Mouse (Mus musculus): ENCODE results near the gene Bcat2. TPM values are rescaled to one million over a fixed set of nuclear protein-coding genes. Genes with fewer than 3 reads are reported as not detected.

Gene Bcat2
- polyA plus RNA-seq, 1 experiment: 56.4 TPM

DNA sequence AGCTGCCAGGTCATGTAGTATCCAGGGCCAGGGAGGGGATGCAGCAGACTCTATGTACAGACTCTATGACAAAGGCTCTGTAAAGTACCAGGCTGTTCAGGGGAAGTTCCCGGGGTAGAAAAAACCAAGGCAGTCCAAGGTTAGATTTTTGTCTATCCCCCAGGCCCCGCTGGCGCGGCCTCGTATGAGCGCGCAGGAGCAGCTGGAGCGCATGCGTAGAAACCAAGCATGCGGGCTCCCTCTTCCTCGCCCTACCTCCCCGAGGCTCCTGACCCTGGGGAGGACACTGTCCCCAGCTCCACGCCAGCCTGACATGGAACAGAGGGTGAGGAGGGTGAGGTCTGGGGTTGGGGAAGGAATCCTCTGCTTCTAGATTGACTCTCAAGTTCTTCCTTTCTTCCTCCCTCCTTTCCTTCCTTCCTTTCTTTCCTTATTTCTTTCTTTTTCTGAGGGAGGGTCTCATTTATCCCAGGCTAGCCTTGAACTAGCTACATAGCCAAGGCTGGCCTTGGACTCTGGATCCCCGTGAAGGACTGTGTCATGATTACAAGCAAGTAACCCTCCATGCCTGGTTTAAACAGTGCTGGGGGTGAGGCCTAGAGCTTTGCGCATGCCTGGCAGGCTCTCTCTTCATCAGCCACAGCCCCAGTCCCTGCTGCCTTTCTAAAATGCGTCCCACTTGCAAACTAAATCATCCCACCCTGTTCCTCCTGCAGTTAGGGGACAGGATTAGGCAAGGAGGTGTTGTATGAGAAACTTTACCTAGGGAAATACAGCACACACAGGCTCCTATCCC, 20.1 kb upstream of the Bcat2 start:
- no peaks in the 10 kb centered on the region for H3K36me3 ChIP-seq (replicated peaks; ENCODE audit: low read length)
- no peak overlapping the region for H3K4me3 ChIP-seq (replicated peaks)
- TF ChIP-seq GATA1 (IDR thresholded peaks at IDR 0.05; ENCODE audit: borderline replicate concordance, low read length) (no peak), FLI1 (IDR thresholded peaks at IDR 0.05; ENCODE audit: low read length) (no peak)
- H3K9me3 ChIP-seq: no peaks in the 10 kb centered on the region
- H3K27me3 ChIP-seq (replicated peaks): peaks cover 45% of the 10 kb centered on the region
- H3K4me1 ChIP-seq: peaks cover 14% of the 10 kb centered on the region

DNA sequence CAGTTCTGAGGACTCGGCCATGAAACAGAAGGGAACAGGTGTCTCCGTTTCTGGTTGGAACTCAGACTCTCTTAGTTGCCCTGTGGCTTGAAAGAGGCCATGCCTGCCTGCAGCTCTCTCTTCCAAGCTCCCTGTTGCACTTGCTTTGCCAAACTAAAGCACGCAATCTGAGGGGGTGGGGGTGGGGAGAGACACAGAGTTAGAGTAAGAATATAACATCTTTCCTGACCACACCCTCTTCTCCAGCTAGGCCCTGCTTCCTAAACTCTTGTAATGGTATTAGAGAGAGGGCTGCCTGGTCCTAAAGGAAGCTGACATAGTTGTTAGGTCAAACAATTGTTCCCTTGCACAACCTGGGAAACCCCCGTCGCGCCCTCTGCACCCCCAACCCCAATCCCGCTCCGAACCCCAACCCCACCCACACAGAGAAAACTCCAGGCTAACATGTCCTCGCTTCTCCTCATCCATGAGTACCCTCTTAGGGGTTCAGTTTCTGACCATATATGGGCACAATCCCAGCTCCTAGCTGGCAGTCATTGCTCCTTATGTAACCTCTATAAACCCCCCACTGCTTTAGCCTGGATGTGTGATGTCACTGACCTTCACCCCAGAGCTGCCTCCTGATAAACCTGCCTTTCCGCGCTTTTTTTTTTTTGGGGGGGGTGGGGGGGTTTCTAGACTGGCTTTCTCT, 19.0 kb upstream of the Bcat2 start:
- Histone ChIP-seq H3K27me3 (replicated peaks) (peaks cover 46% of the 10 kb centered on the region), H3K4me3 (replicated peaks) (no peak overlapping the region), H3K4me1 (peaks cover 16% of the 10 kb centered on the region), H3K9me3 (no peaks in the 10 kb centered on the region), H3K36me3 (replicated peaks; ENCODE audit: low read length) (no peaks in the 10 kb centered on the region)
- no peak for TF ChIP-seq GATA1 (IDR thresholded peaks at IDR 0.05; ENCODE audit: borderline replicate concordance, low read length)
- TF ChIP-seq FLI1 (IDR thresholded peaks at IDR 0.05; ENCODE audit: low read length): no peak

DNA sequence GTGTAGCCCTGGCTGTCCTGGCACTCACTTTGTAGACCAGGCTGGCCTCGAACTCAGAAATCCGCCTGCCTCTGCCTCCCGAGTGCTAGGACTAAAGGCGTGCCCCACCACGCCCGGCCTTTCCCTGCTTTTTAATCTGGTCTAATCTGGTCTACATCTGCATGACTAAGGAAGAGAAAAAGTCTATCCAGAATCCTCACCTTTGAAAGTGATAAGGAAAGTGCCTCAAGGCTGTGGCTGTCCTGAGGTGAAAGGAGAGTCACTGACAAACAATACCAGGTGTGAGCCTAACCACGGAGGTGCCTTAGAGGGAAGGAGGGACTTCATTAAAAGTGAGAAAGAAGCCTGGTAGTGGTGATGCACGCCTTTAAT, 18.5 kb upstream of the Bcat2 start:
- TF ChIP-seq GATA1 (IDR thresholded peaks at IDR 0.05; ENCODE audit: borderline replicate concordance, low read length) (no peak), FLI1 (IDR thresholded peaks at IDR 0.05; ENCODE audit: low read length) (no peak)
- Histone ChIP-seq H3K9me3 (no peaks in the 10 kb centered on the region), H3K27me3 (replicated peaks) (peaks cover 46% of the 10 kb centered on the region), H3K4me3 (replicated peaks) (no peak overlapping the region), H3K4me1 (peaks cover 21% of the 10 kb centered on the region), H3K36me3 (replicated peaks; ENCODE audit: low read length) (no peaks in the 10 kb centered on the region)

DNA sequence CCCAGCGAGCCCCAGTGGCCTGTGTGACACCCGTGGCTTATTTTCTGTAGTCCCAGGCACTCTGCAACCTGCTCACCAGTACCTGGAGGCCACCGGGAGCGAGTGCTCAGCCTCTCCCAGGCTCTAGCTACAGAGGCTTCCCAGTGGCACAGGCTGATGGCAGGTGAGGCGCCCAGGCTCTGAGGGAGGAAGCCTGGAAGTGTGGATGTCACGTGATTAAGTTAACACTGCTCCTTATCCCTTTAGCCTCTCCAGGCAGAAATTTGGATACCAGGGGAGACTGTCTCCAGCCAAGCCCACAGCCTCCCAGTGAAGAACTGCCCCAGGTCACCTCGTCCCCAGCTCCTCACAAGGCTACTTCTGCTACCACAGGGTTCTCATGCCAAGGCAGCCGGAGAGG, 16.4 kb upstream of the Bcat2 start:
- TF ChIP-seq GATA1 (IDR thresholded peaks at IDR 0.05; ENCODE audit: borderline replicate concordance, low read length) (no peak), FLI1 (IDR thresholded peaks at IDR 0.05; ENCODE audit: low read length) (no peak)
- H3K36me3 ChIP-seq (replicated peaks; ENCODE audit: low read length): no peaks in the 10 kb centered on the region
- H3K9me3 ChIP-seq: no peaks in the 10 kb centered on the region
- peaks cover 22% of the 10 kb centered on the region for H3K4me1 ChIP-seq
- H3K27me3 ChIP-seq (replicated peaks): peaks cover 48% of the 10 kb centered on the region
- no peak overlapping the region for H3K4me3 ChIP-seq (replicated peaks)

DNA sequence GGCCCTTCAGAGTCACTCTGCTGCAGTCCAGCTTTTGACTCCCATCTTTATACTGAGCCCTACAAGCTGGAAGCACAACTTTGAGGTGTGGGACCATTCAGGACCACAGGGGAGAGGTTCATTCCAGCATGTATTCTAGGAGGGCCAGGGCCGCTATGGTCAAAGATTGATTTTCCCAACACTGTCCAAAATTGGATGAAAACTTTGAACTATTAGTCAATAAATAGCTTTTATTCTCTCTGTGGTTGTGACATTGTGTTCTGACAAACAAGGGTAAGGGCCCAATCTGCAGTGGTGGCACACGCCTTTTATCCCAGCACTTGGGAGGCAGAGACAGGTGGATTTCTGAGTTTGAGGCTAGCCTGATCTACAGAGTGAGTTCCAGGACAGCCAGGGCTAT, 16.0 kb upstream of the Bcat2 start:
- Histone ChIP-seq H3K9me3 (no peaks in the 10 kb centered on the region), H3K4me1 (peaks cover 26% of the 10 kb centered on the region), H3K36me3 (replicated peaks; ENCODE audit: low read length) (no peaks in the 10 kb centered on the region), H3K27me3 (replicated peaks) (peaks cover 46% of the 10 kb centered on the region), H3K4me3 (replicated peaks) (no peak overlapping the region)
- no peak for TF ChIP-seq GATA1 (IDR thresholded peaks at IDR 0.05; ENCODE audit: borderline replicate concordance, low read length)

DNA sequence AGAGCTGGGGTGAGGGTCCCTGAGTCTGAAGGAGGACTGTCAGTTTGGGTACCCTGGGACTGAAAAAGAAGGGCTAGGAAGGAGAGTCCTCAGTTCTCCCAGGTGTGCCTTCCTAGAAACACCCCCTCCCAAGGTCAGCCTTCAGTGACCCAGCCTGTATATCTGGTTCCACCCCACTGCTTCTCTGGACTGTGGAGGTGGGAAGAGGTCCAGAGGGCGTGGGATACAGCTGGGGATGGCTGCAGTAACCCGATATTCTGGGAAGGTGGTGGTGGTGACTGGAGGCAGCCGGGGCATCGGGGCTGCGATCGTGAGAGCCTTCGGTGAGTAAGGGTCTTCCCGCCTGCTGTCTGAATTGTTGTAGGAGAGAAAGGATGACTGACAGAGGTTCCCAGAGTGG, 15.2 kb upstream of the Bcat2 start, which contains the start of gene Hsd17b14:
Hsd17b14 (plus strand) TSS at position 150 of the 400 bp plus-strand sequence.
- TF ChIP-seq GATA1 (IDR thresholded peaks at IDR 0.05; ENCODE audit: borderline replicate concordance, low read length) (no peak), FLI1 (IDR thresholded peaks at IDR 0.05; ENCODE audit: low read length) (no peak)
- peaks cover 39% of the 10 kb centered on the region for H3K27me3 ChIP-seq (replicated peaks)

DNA sequence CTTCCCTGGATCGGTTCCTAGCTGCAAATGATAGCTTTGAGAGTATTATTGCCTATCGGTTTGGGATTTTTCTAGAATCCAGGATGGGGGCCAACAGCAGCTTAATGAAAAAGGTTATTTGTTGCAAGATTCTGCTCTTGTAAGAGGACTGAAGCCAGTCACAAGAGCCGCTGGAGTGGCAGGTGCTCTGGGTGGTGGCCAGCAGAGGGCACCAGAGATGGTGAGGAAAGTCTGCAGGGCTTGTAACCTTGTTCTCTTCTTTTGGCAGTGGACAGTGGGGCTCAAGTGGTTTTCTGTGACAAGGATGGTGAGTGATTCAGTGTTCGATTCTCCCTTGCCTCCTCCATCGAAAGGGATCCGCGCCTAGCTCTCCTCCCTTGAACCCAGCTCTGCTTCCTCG, 14.2 kb upstream of the Bcat2 start:
- Histone ChIP-seq H3K27me3 (replicated peaks) (peaks cover 31% of the 10 kb centered on the region), H3K4me3 (replicated peaks) (no peak overlapping the region), H3K9me3 (no peaks in the 10 kb centered on the region), H3K36me3 (replicated peaks; ENCODE audit: low read length) (no peaks in the 10 kb centered on the region), H3K4me1 (peaks cover 39% of the 10 kb centered on the region)
- TF ChIP-seq FLI1 (IDR thresholded peaks at IDR 0.05; ENCODE audit: low read length) (no peak), GATA1 (IDR thresholded peaks at IDR 0.05; ENCODE audit: borderline replicate concordance, low read length) (no peak)

More for the DNA sequence above, 15.2 kb upstream of the Bcat2 start, which contains the start of gene Hsd17b14:
- H3K9me3 ChIP-seq: no peaks in the 10 kb centered on the region
- peaks cover 32% of the 10 kb centered on the region for H3K4me1 ChIP-seq
- no peak within 1 kb of the TSS for H3K4me3 ChIP-seq (replicated peaks)
- H3K36me3 ChIP-seq (replicated peaks; ENCODE audit: low read length): no peaks in the 10 kb centered on the region

DNA sequence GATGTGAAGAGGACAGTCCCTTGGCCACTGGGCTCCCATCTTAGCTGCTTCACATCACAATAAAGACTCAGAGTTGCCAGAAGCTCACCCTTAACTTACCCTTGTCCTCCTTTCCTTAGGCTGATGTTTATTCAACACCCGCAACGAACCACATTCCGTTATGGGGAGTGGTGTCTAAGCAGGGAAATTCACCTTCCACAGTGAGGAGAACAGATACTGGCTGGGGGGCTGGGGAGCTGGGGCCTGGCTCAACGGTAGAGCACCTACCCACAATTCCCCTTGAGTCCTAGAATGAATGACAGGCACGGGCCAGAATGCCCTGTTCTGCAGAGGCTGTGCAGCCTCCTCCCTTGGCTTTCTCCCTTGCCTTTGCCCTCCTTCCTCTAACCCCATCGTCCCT, 11.0 kb upstream of the Bcat2 start:
- Histone ChIP-seq H3K27me3 (replicated peaks) (peaks cover 15% of the 10 kb centered on the region), H3K36me3 (replicated peaks; ENCODE audit: low read length) (no peaks in the 10 kb centered on the region), H3K4me3 (replicated peaks) (no peak overlapping the region), H3K9me3 (no peaks in the 10 kb centered on the region), H3K4me1 (peaks cover 52% of the 10 kb centered on the region)
- TF ChIP-seq GATA1 (IDR thresholded peaks at IDR 0.05; ENCODE audit: borderline replicate concordance, low read length) (no peak), FLI1 (IDR thresholded peaks at IDR 0.05; ENCODE audit: low read length) (no peak)

DNA sequence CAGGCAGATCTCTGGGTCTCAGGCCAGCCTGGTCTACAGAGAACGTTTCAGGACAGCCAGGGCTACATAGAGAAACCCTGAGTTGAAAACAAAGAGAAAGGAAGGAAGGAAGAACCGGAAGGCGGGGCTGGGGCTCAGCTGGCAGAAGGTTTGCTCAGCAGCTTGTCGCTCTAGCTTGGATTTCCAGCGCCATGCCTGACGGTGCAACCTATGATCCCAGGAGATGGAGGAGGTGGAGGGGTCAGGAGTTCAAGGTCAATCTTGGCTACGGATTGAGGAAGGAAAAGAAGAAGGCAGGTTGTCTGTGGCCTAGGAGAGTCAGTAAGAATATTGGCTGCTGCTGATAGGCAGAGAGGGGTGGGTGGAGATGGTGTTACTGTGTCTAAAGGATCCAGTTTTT, 9.7 kb upstream of the Bcat2 start:
- Histone ChIP-seq H3K4me1 (peaks cover 57% of the 10 kb centered on the region), H3K9me3 (no peaks in the 10 kb centered on the region), H3K27me3 (replicated peaks) (peaks cover 10% of the 10 kb centered on the region), H3K4me3 (replicated peaks) (peak overlapping the region; percentile 33), H3K36me3 (replicated peaks; ENCODE audit: low read length) (no peaks in the 10 kb centered on the region)
- TF ChIP-seq FLI1 (IDR thresholded peaks at IDR 0.05; ENCODE audit: low read length) (no peak), GATA1 (IDR thresholded peaks at IDR 0.05; ENCODE audit: borderline replicate concordance, low read length) (no peak)
